Mouse (Mus musculus): ENCODE data around the gene Palld. TPM values are rescaled to one million over a fixed set of nuclear protein-coding genes. Genes with fewer than 3 reads are reported as not detected.
A peak's percentile ranks its signal among the peaks of the same experiment; 100 is the strongest.

The Palld gene
- polyA plus RNA-seq, 1 experiment from 2014 or later = 99.0 TPM

DNA sequence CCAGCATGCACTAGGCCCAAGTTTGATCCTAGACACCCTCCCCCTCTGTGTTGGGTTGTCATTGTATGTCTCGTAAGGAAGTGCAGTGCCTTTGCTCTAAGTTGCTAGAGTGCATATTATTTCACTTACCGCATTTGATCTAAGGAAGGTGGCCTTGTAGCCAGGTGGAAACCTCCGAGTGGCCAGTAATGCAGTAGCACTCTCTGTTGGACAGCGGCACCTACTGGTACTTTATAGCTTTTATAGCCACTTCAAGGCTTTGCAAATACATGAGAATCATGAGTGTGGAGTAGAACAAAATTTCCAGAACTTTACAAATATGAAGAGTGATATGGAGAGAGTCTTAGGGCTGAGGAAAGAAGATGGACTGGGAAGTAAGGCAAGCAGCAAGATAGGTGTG is 403.5 kb downstream of the Palld start:
- DNase-seq (ENCODE audit: low read depth, low spot score) (no peak), ATAC-seq (peak; percentile 55)
- ChIA-PET POLR2A (no interaction called here), CTCF (interaction anchor here (0.8 to 1.0 kb wide), 3 partner anchors 8 to 424 kb away, joined by 3 to 5 read pairs (median 4); no protein-coding TSS in a partner anchor)
- TF ChIP-seq CTCF (IDR thresholded peaks at IDR 0.05) = peak; percentile 62
- no peaks in the 10 kb centered on the region for H3K27me3 ChIP-seq
- in situ Hi-C loops (cut with MboI; ENCODE audit: low pct_unique_long_range_greater_than_20kb) = no loop called here

DNA sequence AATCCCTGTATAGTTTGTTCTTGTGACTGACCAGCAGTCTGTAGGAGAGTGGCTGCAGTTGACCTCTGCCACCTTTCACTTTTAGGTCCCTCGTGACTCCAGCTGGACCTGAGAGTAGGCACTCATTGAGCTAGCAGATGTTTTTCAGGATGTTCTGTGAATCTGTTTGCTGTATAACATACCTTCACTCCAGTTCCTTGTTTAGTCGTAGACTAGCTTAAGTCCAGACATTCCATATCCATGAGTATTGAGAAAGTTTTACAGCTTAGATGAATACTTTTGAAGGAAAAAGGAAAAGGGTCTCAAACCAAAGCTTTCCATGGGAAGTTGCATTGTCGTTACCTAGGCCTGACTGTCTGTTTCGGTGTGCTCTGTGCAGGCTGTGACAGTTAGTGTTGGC is 405.4 kb downstream of the Palld start:
- ATAC-seq (peak; percentile 72), DNase-seq (ENCODE audit: low read depth, low spot score) (no peak)
- no peak for TF ChIP-seq CTCF (IDR thresholded peaks at IDR 0.05)
- ChIA-PET CTCF (interaction anchor here (1.1 to 1.3 kb wide), 3 partner anchors 12 to 455 kb away, joined by 3 to 4 read pairs (median 3); no protein-coding TSS in a partner anchor), POLR2A (interaction anchor here (0.6 kb wide), 1 partner anchor 420 kb away, joined by 3 read pairs; no protein-coding TSS in a partner anchor)
- H3K27me3 ChIP-seq = no peaks in the 10 kb centered on the region
- in situ Hi-C loops (cut with MboI; ENCODE audit: low pct_unique_long_range_greater_than_20kb) = no loop called here

DNA sequence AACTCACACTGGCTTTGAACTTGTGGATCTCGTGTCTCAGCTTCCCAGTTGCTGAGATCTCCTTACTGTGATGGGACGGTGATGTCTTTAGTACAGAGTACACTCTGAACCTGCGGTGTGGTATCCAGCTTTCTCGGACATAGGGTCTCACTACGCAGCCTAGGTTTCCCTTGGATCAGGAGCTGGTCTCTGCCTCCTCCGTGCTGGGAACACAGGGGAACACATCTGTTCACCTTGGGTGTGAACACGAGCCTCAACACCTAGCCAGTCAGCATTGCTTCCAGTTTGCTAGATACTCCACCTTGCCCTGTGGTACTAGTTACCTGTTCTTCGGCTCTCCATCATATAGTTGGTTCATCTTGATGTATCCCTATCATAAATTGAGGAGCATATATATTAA is 413.9 kb downstream of the Palld start:
- CTCF ChIA-PET = no interaction called here
- no peak for DNase-seq (ENCODE audit: low read depth, low spot score)
- ATAC-seq = no peak
- in situ Hi-C loops (cut with MboI; ENCODE audit: low pct_unique_long_range_greater_than_20kb) = no loop called here
- POLR2A ChIA-PET = interaction anchor here (0.6 to 1.5 kb wide), 2 partner anchors 10 to 361 kb away, joined by 3 to 4 read pairs; no protein-coding TSS in a partner anchor
- no peak for TF ChIP-seq CTCF (IDR thresholded peaks at IDR 0.05)
- no peaks in the 10 kb centered on the region for H3K27me3 ChIP-seq

DNA sequence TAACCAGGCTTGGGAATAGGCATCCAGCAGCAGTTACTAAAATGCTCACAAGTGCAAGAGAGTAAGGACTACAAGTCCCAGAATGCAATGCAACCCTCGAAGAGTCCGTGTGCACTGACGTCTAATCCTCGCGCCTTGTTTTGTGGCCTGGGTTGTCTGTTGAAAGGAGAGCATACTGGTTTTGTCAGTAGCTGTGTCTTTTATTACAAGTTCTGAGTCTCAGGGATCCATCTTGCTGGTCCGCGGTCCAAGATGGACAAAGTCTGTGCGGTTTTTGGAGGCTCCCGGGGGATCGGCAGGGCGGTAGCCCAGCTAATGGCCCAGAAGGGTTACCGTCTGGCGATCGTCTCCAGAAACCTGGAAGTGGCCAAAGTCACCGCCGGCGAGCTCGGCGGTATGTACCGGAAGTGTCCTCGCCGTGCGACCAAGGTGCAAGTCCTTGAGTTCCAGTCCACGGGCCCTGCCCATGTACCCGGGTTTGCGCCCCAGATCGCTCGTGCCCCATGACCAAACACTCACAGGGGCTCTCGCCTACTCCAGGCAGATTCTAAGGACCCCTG is 414.8 kb downstream of the Palld start, which contains the start of gene Cbr4:
Cbr4 (plus strand) TSS at position 138 of the 560 bp plus-strand sequence.
- TF ChIP-seq CTCF (IDR thresholded peaks at IDR 0.05) = no peak
- ChIA-PET POLR2A (interaction anchor here (0.7 to 1.5 kb wide), 2 partner anchors 9 to 13 kb away, joined by 3 to 4 read pairs; no protein-coding TSS in a partner anchor), CTCF (interaction anchor here (0.7 kb wide), 1 partner anchor 1210 kb away, joined by 3 read pairs; no protein-coding TSS in a partner anchor)
- ATAC-seq = peak; percentile 82
- no peak for DNase-seq (ENCODE audit: low read depth, low spot score)
- H3K27me3 ChIP-seq = no peaks in the 10 kb centered on the region
- in situ Hi-C loops (cut with MboI; ENCODE audit: low pct_unique_long_range_greater_than_20kb) = no loop called here

DNA sequence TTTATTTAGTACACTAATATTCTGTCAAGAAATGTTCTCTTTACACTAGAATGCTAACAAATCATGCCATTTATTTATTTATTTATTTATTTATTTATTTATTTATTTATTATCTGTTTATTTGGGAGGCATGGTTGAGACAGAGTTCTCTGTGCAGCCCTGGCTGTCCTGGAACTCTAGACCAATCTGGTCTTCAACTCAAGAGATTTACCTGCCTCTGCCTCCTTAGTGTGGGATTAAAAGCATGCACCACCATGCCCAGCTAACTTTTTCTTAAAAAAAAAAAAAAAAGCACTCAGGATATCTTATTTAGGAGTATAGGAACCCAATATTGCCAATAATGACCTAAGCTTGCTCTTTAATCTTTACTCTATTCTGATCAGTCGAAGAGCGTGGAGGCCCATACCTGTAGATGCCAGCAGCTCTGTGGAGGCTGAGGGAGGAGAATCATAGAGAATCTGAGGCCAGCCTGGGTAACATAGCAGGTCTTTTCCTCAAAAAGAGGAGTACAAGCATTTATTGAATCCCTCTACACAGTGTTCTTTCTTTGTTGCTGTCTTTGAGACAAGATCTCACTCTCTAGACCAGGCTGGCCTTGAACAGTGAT is 415.5 kb downstream of the Palld start:
- ChIA-PET CTCF (interaction anchor here (0.7 kb wide), 1 partner anchor 1210 kb away, joined by 3 read pairs; no protein-coding TSS in a partner anchor), POLR2A (interaction anchor here (1.5 kb wide), 1 partner anchor 9 kb away, joined by 3 read pairs; no protein-coding TSS in a partner anchor)
- DNase-seq (ENCODE audit: low read depth, low spot score) (no peak), ATAC-seq (no peak)
- in situ Hi-C loops (cut with MboI; ENCODE audit: low pct_unique_long_range_greater_than_20kb) = no loop called here
- TF ChIP-seq CTCF (IDR thresholded peaks at IDR 0.05) = no peak
- no peaks in the 10 kb centered on the region for H3K27me3 ChIP-seq

DNA sequence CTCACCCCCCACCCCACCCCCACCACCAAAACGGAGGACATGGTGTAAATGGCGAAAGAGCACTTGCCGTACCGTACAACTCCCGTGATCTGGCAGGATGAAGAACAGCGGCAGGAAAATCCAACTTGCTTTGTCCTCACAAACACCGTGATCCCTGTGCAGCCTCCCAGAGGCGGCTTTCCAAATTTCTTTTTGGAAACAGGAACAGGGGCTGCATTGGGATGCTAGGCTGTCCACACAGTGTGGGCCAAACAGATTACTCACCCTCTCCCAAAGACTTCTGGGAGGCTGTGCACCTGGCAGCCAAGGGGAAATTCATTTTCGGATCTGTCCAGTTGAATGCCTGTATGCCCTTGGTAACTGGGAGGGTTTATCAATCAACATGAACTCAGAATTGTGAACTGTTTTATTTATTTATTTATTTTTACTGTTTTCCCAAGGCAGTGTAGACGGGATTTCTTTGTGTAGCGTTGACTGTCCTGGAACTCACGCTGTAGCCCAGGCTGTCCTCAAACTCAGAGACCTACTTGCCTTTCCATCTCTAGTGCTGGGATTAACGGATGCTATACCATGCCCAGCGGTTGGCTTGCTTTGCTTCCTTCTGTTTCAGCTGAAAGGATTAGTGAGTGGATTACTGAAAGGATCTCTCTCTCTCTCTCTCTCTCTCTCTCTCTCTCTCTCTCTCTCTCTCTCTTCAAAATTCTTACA is 422.1 kb downstream of the Palld start:
- DNase-seq (ENCODE audit: low read depth, low spot score) = no peak
- POLR2A ChIA-PET = no interaction called here
- H3K27me3 ChIP-seq = no peaks in the 10 kb centered on the region
- no peak for TF ChIP-seq CTCF (IDR thresholded peaks at IDR 0.05)
- in situ Hi-C loops (cut with MboI; ENCODE audit: low pct_unique_long_range_greater_than_20kb) = loop anchor here (5.0 kb wide), 2 partner anchors 98 to 253 kb away; no protein-coding TSS in a partner anchor
- CTCF ChIA-PET = no interaction called here
- no peak for ATAC-seq

DNA sequence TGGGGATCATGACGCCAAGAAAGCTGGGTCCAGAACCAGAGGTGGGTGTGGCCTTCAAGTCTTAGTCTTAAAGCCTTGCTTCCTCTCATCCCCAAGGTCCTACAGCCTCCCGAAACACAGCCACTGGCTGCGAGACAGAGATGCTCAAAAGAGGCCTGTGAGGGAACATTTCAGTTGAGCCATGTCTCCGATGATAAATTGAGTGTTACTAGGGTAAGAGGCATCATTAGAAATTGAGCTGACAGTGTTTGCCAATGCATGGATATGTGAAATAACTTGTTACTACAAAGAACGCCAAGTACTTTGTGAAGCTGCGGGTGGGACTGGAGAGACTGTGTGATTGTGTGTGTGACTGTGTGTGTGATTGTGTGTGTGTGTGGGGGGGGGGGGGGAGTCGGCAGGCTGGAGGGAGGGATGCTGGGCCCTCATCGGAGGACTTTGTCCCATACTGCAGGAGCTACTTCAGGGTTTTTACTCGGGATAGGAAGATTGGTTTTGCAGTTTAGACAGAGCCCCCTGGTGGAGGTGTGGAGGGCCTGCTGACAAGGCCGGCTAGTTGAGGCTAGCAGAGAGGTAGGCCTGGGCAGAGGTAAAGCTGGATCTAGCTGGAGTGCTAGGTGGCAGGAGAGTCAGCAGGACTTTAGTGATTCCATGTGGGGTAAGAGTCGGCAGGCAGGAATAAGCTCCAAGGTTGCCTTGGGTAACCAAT is 422.8 kb downstream of the Palld start:
- CTCF ChIA-PET = interaction anchor here (1.0 to 1.1 kb wide), 2 partner anchors 12 to 16 kb away, joined by 3 to 5 read pairs; no protein-coding TSS in a partner anchor
- TF ChIP-seq CTCF (IDR thresholded peaks at IDR 0.05) = peak; percentile 41
- ATAC-seq (no peak), DNase-seq (ENCODE audit: low read depth, low spot score) (no peak)
- H3K27me3 ChIP-seq = no peaks in the 10 kb centered on the region
- in situ Hi-C loops (cut with MboI; ENCODE audit: low pct_unique_long_range_greater_than_20kb) = loop anchor here (5.0 kb wide), 2 partner anchors 97 to 252 kb away; no protein-coding TSS in a partner anchor
- POLR2A ChIA-PET = interaction anchor here (0.7 kb wide), 1 partner anchor 102 kb away, joined by 3 read pairs; no protein-coding TSS in a partner anchor

DNA sequence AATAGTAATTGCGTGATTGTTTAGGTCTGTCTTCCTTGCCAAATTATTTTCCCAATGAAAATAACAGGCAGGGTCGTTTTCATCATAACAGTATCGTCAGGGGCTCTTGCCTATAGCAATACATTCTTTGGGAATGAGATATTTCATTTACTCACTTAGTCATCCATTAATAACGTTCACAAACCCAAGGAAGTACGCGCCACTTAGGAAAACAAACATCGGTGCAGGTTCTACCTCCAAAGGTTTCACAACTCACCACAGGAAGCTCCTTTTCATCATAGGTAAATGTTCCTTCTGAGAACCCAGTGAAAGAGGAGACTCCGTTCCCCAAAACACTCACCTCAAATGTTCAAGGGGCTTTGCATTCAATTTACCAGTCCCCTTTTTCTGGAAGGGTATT is 423.7 kb downstream of the Palld start:
- no peaks in the 10 kb centered on the region for H3K27me3 ChIP-seq
- ATAC-seq = peak; percentile 63
- no peak for DNase-seq (ENCODE audit: low read depth, low spot score)
- in situ Hi-C loops (cut with MboI; ENCODE audit: low pct_unique_long_range_greater_than_20kb) = no loop called here
- POLR2A ChIA-PET = interaction anchor here (0.7 to 1.3 kb wide), 3 partner anchors 9 to 390 kb away, joined by 3 read pairs; partner anchors contain the start of gene Cbr4
- no peak for TF ChIP-seq CTCF (IDR thresholded peaks at IDR 0.05)
- CTCF ChIA-PET = interaction anchor here (1.1 to 2.3 kb wide), 2 partner anchors 15 to 43 kb away, joined by 3 to 7 read pairs; no protein-coding TSS in a partner anchor

DNA sequence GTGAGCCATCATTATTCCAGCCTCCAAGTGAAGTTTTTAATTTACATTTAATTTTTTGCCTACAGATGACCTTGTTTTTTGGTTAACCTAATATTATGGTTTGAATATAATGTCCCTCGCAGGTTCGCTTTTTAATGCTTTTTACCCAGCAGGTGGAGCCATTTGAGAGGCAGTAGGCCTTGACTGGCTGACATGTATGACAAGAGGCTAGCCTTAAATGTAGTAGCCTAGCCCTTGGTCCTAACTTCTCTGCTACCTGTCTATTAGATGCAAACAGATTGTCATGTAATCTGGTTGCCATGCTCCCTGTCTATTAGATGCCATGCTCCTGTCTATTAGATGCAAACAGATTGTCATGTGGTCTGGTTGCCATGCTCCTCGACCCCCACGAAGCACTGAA is 424.3 kb downstream of the Palld start:
- ATAC-seq (no peak), DNase-seq (ENCODE audit: low read depth, low spot score) (no peak)
- in situ Hi-C loops (cut with MboI; ENCODE audit: low pct_unique_long_range_greater_than_20kb) = no loop called here
- H3K27me3 ChIP-seq = no peaks in the 10 kb centered on the region
- peak; percentile 48 for TF ChIP-seq CTCF (IDR thresholded peaks at IDR 0.05)
- ChIA-PET CTCF (interaction anchor here (1.0 to 2.3 kb wide), 5 partner anchors 39 to 96 kb away, joined by 3 to 7 read pairs (median 4); no protein-coding TSS in a partner anchor), POLR2A (interaction anchor here (0.6 to 1.3 kb wide), 3 partner anchors 10 to 364 kb away, joined by 3 read pairs; partner anchors contain the start of gene Cbr4)

All from Patski (cell line).